Mouse (Mus musculus) WW6 (cell line): ENCODE results near the gene Rpl29.

Experiments used
- DNase-seq: peaks from one replicate; pipeline ENCODE4 v3.0.0-alpha.2; 2013; ENCODE audit warnings: low read depth, low spot score

The Rpl29 gene

GRCm38 (mm10) chr9:106429221-106430014 is at the start of gene Rpl29:
Gene Rpl29 (plus strand): TSS chr9:106429454.
- DNase-seq: peak; percentile 88

GRCm38 (mm10) chr9:106386181-106386864 is 42.9 kb upstream of the Rpl29 start:
- no peak for DNase-seq

GRCm38 (mm10) chr9:106392828-106393527 is 36.3 kb upstream of the Rpl29 start:
- no peak for DNase-seq

GRCm38 (mm10) chr9:106393548-106393947 is 35.7 kb upstream of the Rpl29 start:
- DNase-seq: no peak

DNA sequence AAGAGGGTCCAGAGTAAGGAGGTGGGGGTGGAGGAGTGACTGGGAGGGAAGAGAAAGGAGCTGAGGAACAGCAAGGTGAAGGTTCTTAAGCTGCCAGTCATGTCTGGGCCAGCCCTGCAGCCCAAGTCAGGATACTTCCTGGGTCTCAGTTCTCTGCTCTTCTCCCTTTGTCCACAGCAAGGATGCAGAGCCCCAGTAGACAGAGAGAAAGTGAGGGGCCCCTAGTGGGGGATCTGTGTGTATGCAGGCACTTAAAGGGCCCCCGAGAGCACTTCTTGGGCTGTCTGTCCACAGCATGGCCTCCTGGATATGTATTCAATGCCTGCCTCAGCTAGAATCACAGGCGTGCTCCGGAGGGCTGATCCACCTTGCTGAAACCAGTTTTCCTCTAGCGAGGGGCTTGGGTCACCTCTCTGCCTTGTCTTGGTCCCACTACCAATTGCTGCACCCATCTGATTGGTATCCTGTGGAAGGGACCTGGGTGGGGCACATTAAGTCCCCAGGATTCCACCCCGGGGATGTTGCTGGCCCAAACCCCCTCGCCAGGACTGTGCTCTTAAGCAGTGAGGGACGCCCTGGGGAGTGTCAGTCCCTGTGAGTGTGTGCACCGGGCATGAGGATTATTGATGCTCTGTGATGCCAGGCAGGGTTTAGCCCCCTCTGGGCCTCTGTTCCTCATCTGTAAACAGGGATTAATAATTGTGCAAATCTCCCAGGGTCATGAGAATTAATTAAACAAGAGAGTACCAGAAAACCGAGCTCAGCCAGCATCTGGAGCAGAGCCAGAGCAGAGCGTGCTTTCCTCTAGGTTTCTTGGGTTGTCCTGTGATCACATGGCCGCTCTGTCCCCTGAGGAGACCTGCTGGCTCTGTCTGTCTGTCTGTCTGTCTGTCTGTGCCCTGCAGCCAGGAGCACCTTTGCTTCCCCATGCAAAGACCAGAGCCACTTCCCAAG is 34.3 kb upstream of the Rpl29 start:
- DNase-seq: no peak

GRCm38 (mm10) chr9:106397733-106398132 is 31.5 kb upstream of the Rpl29 start:
- no peak for DNase-seq

DNA sequence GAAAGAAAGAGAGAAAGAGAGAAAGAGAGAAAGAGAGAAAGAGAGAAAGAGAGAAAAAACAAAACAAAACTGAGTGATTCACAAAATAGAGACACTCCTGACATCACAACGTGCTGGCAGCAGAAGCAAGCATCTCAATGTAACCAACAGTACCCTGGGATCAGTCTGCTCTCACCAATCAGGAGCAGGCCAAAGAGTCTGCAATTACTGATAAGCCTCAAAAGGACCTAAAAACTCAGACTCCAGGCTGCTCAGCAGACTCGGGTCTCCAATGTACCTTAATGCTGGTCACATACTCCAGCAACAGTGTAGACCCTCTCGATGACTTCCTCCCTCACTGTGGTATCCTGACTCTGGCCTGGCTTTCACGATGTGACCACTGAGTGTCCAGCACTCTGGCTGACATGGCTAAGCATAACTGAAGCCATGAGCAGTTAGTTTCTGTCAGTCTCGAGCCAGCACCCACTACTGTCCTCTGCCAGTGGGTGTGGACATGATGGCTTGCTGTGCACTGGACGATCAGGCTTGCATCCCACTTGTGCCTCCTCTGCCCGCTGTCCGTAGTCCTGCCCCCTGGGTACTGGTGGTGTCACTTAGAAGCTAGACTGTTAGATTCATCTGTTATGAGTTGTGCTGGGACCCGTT is 30.5 kb upstream of the Rpl29 start:
- no peak for DNase-seq

- no peak for DNase-seq
Measured at GRCm38 (mm10) chr9:106399808-106400207, 29.4 kb upstream of the Rpl29 start.

- no peak for DNase-seq
Measured at GRCm38 (mm10) chr9:106402149-106402548, 27.1 kb upstream of the Rpl29 start.

DNA sequence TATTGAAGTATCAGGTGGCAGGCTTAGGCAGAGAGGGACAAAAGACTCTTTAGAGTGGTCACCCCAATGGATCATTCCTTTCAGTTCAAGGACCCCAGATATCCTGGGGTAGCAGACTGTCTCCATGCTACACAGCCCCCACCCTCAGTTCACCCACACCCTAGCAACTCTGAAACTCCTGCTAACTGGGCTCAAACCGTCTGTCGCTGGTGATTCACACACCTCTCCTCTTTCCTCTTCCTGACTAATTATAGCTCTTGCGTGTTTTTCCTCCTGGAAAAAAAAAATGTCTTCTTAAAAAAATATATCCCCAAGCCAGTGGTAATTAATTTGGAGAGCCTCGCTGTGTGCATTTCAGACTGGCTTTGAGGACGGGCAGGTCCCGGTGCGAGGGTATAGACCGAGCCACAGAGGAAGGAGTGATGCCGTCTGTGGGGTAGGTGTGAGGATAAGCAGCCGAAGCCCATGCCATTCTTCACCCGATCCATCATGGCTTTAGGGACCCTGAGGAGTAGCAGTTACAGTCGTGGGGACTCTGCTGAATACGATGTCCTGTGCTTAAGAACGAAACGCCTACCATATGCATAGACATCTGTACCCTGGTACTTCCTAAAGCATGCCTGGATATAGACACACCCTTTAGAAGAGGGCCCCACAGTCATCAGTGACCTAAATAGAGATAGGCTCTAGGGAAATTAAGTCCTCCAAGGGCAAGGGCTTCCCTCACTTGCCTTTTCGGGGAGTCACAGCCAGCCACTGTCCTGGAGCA is 26.5 kb upstream of the Rpl29 start:
- DNase-seq: no peak

GRCm38 (mm10) chr9:106405275-106405674 is 24.0 kb upstream of the Rpl29 start:
- DNase-seq: no peak

DNA sequence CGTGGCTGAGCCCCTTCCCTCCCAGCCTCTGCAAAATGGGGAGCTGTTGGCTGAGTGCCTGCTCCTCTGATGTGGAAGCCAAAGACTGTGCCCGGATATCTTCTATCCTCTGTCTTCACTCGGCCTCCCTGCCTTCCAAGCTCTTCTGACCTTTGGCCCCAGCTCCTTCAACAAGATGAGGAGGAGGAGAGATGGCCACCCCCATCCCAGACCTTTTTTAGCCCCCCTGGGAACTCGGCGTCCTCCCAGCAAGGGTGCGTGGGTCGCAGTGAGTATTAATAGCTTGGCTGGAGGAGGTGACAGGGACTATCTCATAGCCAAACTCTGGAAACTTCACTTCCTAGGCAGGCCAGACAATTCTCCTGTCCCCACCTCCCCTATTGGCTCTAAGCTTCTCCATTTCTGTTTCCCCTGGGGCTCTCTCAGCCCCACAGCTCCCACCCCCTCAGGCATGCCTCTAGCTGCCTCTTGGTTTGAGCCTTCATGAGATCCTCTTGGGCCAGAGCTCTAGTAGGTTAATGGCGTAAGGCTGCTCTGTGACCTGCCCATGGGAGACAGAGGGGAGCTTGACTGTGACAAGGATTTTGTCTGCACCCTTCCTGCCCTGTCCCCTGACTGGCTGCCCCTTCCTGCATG is 22.7 kb upstream of the Rpl29 start:
- no peak for DNase-seq

- DNase-seq: no peak
Measured at GRCm38 (mm10) chr9:106409096-106409495, 20.2 kb upstream of the Rpl29 start.

DNA sequence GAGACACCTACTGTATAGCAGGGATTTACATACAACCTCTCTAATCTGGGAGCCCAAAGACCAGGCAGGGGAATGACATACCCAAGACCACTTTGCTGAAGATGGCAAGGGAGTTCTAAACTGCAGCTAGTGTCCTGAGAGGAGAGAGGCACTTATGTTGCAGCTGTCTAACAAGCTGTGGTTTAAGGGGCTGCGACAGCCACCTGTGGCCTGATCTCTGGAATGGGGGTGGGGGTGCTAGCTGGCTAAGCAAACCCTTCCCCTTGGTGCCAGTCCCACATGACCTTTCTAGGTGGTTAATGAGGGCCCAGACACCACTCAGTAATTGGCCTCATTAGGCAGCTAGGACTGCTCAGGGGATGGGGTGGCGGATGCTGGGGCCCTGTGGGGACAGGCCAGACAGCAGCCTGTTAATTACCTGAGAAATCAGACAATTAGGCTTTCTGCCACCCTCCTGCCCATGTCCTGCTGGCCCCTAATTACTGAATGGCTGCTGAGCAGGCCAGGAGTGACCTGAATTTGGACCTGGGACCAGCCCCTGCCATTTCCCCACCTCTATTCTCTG is 19.1 kb upstream of the Rpl29 start:
- DNase-seq: no peak

DNA sequence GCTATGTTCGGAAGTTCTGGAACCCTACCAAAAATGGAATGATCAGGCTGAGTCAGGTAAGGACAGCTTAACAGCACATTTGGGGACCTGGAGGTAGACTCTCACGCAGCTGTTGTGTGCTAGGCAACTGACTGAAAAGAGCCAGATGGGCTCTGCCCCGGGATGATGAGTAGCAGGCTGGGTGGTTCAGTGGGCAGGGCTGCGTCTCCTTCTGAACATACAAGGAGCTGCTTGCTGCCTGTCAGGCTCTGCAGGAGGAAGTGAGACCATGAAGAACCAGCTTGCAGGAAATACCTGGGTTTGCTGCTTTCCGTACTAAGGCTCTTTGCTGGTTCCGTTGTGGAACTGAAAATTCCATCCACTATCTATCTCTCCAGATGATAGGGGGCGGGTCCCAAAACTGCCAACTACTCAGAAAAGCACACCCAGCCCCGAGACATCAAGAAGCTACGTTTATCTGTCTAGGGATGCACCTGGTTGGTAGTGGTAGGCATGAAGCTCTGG is 18.1 kb upstream of the Rpl29 start:
- DNase-seq: no peak

- DNase-seq: no peak
Measured at GRCm38 (mm10) chr9:106411729-106412128, 17.5 kb upstream of the Rpl29 start.

GRCm38 (mm10) chr9:106412210-106412609 is 17.0 kb upstream of the Rpl29 start:
- DNase-seq: no peak

GRCm38 (mm10) chr9:106413606-106414005 is 15.6 kb upstream of the Rpl29 start:
- DNase-seq: no peak

DNA sequence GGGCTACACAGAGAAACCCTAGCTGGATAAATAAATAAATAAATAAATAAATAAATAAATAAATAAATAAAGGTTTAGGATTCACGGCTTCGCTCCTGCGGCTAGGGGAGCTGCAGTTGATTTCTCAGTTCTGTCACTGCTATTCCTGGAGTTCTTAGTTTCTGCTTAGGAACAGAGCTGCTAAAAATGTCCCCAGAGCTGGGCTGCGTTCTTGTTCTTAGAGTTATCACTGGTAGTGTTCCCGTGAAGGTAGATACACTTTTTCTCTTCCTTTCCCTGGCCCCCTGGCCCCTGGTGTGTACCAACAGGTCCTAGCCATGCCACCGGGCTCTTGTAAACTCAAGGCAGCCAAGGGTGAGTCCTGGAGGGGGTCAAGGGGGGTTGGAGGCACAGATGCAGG is 12.4 kb upstream of the Rpl29 start:
- no peak for DNase-seq
